Mouse (Mus musculus) myocyte (in vitro differentiated cells): ENCODE measurements around the gene Map2k3.

Experiments used
- CEBPB ChIP-seq: IDR thresholded peaks from 2 replicates; pipeline ENCODE4 v1.6.1; 2011; ENCODE audit warnings: mild to moderate bottlenecking, moderate library complexity; ENCODE audit not compliant: poor library complexity, insufficient read depth, severe bottlenecking
- E2F4 ChIP-seq: IDR thresholded peaks from one replicate; pipeline ENCODE4 v1.6.1; 2011; ENCODE audit warnings: mild to moderate bottlenecking, control low read depth, moderate library complexity; ENCODE audit not compliant: insufficient read depth
- MAX ChIP-seq: IDR thresholded peaks from one replicate; pipeline ENCODE4 v1.6.1; 2011; ENCODE audit warnings: low read depth, mild to moderate bottlenecking, control low read depth
- MYOD1 ChIP-seq, 3 experiments: IDR thresholded peaks; one replicate each; pipeline ENCODE4 v1.6.1; 2011; ENCODE audit warnings: control low read depth in 2 of 3, low read depth in 2 of 3, mild to moderate bottlenecking in 2 of 3, moderate library complexity in 1 of 3; ENCODE audit not compliant: insufficient read length in 2 of 3, control insufficient read depth in 1 of 3
- MYOG ChIP-seq, 3 experiments: IDR thresholded peaks; one replicate each; pipeline ENCODE4 v1.6.1; 2011; ENCODE audit warnings: control low read depth in 2 of 3, low read depth in 2 of 3, mild to moderate bottlenecking in 2 of 3; ENCODE audit not compliant: insufficient read length in 2 of 3, control insufficient read depth in 1 of 3, insufficient read depth in 1 of 3
- POLR2A ChIP-seq: IDR thresholded peaks from one replicate; pipeline ENCODE4 v1.6.1; 2011; ENCODE audit warnings: low read depth, mild to moderate bottlenecking, control low read depth, moderate library complexity; ENCODE audit not compliant: insufficient read length
- POLR2AphosphoS2 ChIP-seq: IDR thresholded peaks from one replicate; pipeline ENCODE4 v1.6.1; 2011; ENCODE audit warnings: low read depth, control low read depth; ENCODE audit not compliant: insufficient read length
- SRF ChIP-seq: IDR thresholded peaks from one replicate; pipeline ENCODE4 v1.6.1; 2011; ENCODE audit warnings: low read depth; ENCODE audit not compliant: control insufficient read depth, insufficient read length
- TCF12 ChIP-seq: IDR thresholded peaks from one replicate; pipeline ENCODE4 v1.6.1; 2011; ENCODE audit warnings: mild to moderate bottlenecking, control low read depth; ENCODE audit not compliant: poor library complexity, insufficient read depth, severe bottlenecking
- TCF3 ChIP-seq: IDR thresholded peaks from one replicate; pipeline ENCODE4 v1.6.1; 2011; ENCODE audit warnings: low read depth, control low read depth; ENCODE audit not compliant: insufficient read length
- USF1 ChIP-seq: IDR thresholded peaks from one replicate; pipeline ENCODE4 v1.6.1; 2011; ENCODE audit warnings: low read depth, mild to moderate bottlenecking, control low read depth, moderate library complexity

DNA sequence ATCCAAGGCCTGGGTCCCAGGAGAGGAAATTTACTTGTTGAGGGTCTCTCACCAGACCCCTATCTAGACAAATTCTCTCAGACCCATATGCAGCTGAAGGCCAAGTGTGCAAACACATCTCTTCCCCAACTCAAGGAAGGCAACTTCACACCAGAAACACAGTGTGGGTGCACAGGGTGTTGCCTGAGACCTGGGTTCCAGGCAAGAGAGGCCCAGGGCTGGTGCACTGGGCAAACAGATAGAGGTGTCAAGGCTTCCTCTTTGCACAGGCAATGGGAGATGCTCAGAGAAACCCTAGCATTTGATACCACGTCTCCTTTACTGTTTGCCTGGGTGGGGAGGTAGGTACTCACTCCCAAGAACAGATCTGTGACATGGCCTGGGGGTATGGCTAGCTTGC, 6.9 kb upstream of the Map2k3 start:
- TF ChIP-seq MAX (no peak), POLR2A (no peak), USF1 (no peak), POLR2AphosphoS2 (no peak), CEBPB (no peak), TCF12 (no peak), E2F4 (no peak), MYOD1 (IDR thresholded peaks at IDR 0.05; ENCODE audit: control insufficient read depth in 1 of 3, insufficient read length in 2 of 3, low read depth in 2 of 3) (no peak), TCF3 (no peak), MYOG (IDR thresholded peaks at IDR 0.05; ENCODE audit: control insufficient read depth in 1 of 3, insufficient read depth in 1 of 3, insufficient read length in 2 of 3, low read depth in 2 of 3) (no peak), SRF (no peak)
